11 mouse cellular contexts compared by ENCODE assay signal in the genomic region with DNA sequence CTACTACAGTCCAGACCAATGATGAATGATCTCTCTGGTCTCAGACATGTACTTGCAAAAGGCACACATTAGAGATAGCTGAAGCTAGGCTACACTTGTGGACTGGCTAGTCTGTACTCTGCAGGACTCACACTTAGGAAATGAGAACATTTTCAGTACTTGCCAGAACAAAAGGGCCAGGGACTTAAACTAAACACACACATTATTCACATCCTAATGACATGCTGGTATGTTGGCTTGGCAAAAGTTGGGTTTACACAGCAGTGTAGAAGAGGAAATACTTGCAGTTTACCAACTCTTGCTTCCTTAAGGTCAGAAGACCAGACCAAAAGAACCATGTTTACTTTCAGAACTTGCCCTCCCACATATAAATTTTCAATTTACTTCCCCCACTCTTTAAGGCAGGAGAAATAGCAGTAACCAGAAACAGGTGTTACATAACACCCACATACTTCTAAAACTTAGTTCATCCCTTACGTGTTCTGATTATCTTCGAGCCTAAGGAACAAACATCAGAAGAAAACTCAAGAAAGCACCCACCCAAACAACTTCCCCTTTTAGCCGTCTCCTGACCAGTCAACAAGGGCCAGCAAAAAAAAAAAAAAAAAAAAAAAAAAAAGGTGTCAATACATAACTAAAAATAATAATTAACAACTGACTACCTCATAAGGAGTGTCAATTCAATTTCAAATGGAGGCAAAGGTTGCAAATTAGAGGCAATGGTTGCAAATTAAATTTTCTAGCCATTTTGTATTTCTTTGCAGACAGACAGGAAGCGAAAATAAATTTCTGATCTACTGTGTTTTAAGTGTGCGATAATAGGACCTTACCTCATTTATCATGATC. TPM values are rescaled to one million over a fixed set of nuclear protein-coding genes. Genes with fewer than 3 reads are reported as not detected.
A peak's percentile ranks its signal among the peaks of the same experiment; 100 is the strongest.
DNase-seq lines count a peak whose midpoint lies in the region; ATAC-seq and TF ChIP-seq lines count a peak whose summit lies in the region.
"Had no signal": no experiment of that assay in that cellular context is flagged by ENCODE, and none has a peak within 500 bp of the region (broad histone marks: within the 10 kb centered on the region; RNA-seq: fewer than 3 reads in every experiment).

No protein-coding gene starts in this region.

- H3K4me2 ChIP-seq in liver, embryonic 13.5 days, result peak overlapping the region; percentile 71; the same call in 1 of the 2 replicates
- peak overlapping the region; percentile 50; the same call in 1 of the 2 replicates for H3K4me2 ChIP-seq in stomach, embryonic 16.5 days (ENCODE audit: low read depth, low read length)

- H3K4me1 ChIP-seq in heart, adult 2 months (ENCODE audit: control insufficient read depth, insufficient read depth, low read length), result no peaks in the 10 kb centered on the region
- H3K4me1 ChIP-seq in lung, adult 2 months (ENCODE audit: control insufficient read depth, insufficient read depth, low read length), result peaks cover 4% of the 10 kb centered on the region
- H3K4me1 ChIP-seq in liver, embryonic 13.5 days (replicated peaks), result no peaks in the 10 kb centered on the region; the same call in 1 of the 2 replicates
- H3K4me1 ChIP-seq in stomach, embryonic 16.5 days (ENCODE audit: control insufficient read depth, insufficient read depth, low read length), result no peaks in the 10 kb centered on the region
- H3K4me1 ChIP-seq: limb, embryonic 13.5 days had no signal

- 53% methylated on average over 5 of the region's 5 CpGs for WGBS in heart, adult 2 months
- 49% methylated on average over 5 of the region's 5 CpGs for whole genome bisulfite sequencing in lung, adult 2 months
- WGBS in liver, embryonic 13.5 days (ENCODE audit: insufficient replicate concordance), result 39% methylated on average over 5 of the region's 5 CpGs
- WGBS in stomach, embryonic 16.5 days, result 79% methylated on average over 5 of the region's 5 CpGs

- H3K79me2 ChIP-seq in heart, adult 2 months (replicated peaks; ENCODE audit: control insufficient read depth, insufficient read depth, low read length), result no peaks in the 10 kb centered on the region

- intact Hi-C loops in heart, adult 2 months (cut with DNase I), result loop anchor here (5.0 kb wide), 1 partner anchor 118 kb away; no protein-coding TSS in a partner anchor
- intact Hi-C loops in heart, postnatal 10 days (cut with DNase I), result loop anchor here (5.0 kb wide), 1 partner anchor 113 kb away; no protein-coding TSS in a partner anchor

- no peak for TF ChIP-seq POLR2A in heart, adult 2 months (IDR thresholded peaks at IDR 0.05; ENCODE audit: insufficient read depth, low read depth, low read length)
- TF ChIP-seq POLR2A in lung, adult 2 months (IDR thresholded peaks at IDR 0.05; ENCODE audit: borderline replicate concordance, extremely low read depth, low read depth, low read length), result no peak

- no peak for ATAC-seq in liver, embryonic 13.5 days (ENCODE audit: low read depth)
- peak; percentile 37; the same call in 1 of the 2 replicates for ATAC-seq in stomach, embryonic 16.5 days (ENCODE audit: insufficient read depth, low FRiP score)
- ATAC-seq: forebrain, embryonic 16.5 days had no signal

- no peaks in the 10 kb centered on the region for H3K27me3 ChIP-seq in heart, adult 2 months (ENCODE audit: control insufficient read depth, insufficient read depth, low read length)
- H3K27me3 ChIP-seq in liver, embryonic 13.5 days, result no peaks in the 10 kb centered on the region
- no peaks in the 10 kb centered on the region for H3K27me3 ChIP-seq in stomach, embryonic 16.5 days (ENCODE audit: control insufficient read depth, insufficient read depth, low read length)
- H3K27me3 ChIP-seq: limb, embryonic 13.5 days had no signal

- TF ChIP-seq CTCF in heart, adult 2 months (IDR thresholded peaks at IDR 0.05), result no peak
- no peak for TF ChIP-seq CTCF in lung, adult 2 months (IDR thresholded peaks at IDR 0.05; ENCODE audit: insufficient read depth, low read length)

- H3K9ac ChIP-seq in heart, adult 2 months (ENCODE audit: low read depth, low read length), result no peak overlapping the region; the same call in 1 of the 2 replicates
- no peak overlapping the region for H3K9ac ChIP-seq in liver, embryonic 13.5 days
- no peak overlapping the region for H3K9ac ChIP-seq in stomach, embryonic 16.5 days (ENCODE audit: low read length)

- no peak for DNase-seq in heart, adult 2 months
- no peak for DNase-seq in heart, postnatal 10 days
- DNase-seq in lung, adult 2 months, result no peak
- DNase-seq in lung, postnatal 14 days, result no peak
- DNase-seq in liver, embryonic 13.5 days, result no peak
- DNase-seq in cerebellum, postnatal 36 days, result no peak
- DNase-seq in adrenal gland, postnatal 36 days, result no peak
- DNase-seq: adrenal gland, adult 8-10 months had no signal

- H3K36me3 ChIP-seq in heart, adult 2 months (ENCODE audit: control insufficient read depth, insufficient read depth, low read length), result peaks cover 16% of the 10 kb centered on the region
- no peaks in the 10 kb centered on the region for H3K36me3 ChIP-seq in liver, embryonic 13.5 days
- H3K36me3 ChIP-seq in stomach, embryonic 16.5 days (ENCODE audit: control insufficient read depth, insufficient read depth, low read length), result no peaks in the 10 kb centered on the region
- H3K36me3 ChIP-seq: limb, embryonic 13.5 days had no signal

- H3K9me3 ChIP-seq in liver, embryonic 13.5 days (replicated peaks), result no peaks in the 10 kb centered on the region
- H3K9me3 ChIP-seq in stomach, embryonic 16.5 days (replicated peaks; ENCODE audit: control insufficient read depth, low read length), result no peaks in the 10 kb centered on the region
- H3K9me3 ChIP-seq: limb, embryonic 13.5 days had no signal

- H3K4me3 ChIP-seq in heart, adult 2 months, result peak overlapping the region; percentile 69
- H3K4me3 ChIP-seq in lung, adult 2 months (replicated peaks; ENCODE audit: extremely low read depth, low read depth, low read length), result peak overlapping the region; percentile 56
- H3K4me3 ChIP-seq in liver, embryonic 13.5 days (replicated peaks), result 0 out of 2 replicates have a peak overlapping the region, but pooled peaks have one; percentile 68
- H3K4me3 ChIP-seq in stomach, embryonic 16.5 days (replicated peaks; ENCODE audit: low read length), result peak overlapping the region; percentile 67

- H3K27ac ChIP-seq in heart, adult 2 months, result peak overlapping the region; percentile 93
- no peak overlapping the region for H3K27ac ChIP-seq in liver, embryonic 13.5 days
- H3K27ac ChIP-seq in stomach, embryonic 16.5 days (ENCODE audit: low read length), result 0 out of 2 replicates have a peak overlapping the region, but pooled peaks have one; percentile 18
- H3K27ac ChIP-seq: limb, embryonic 13.5 days had no signal

- no peak for TF ChIP-seq EP300 in heart, adult 2 months (IDR thresholded peaks at IDR 0.05; ENCODE audit: insufficient read depth, low read depth, low read length)

RNA-seq across cellular contexts. Expression of a gene that starts 1.7 kb away (rescaled TPM):
- 10 to 100 TPM; 29.2 to 31.7 TPM for total RNA-seq in heart, adult 2 months (2021)
- polyA plus RNA-seq in heart, adult 2 months (2012; rRNA removed), result 22.1 and 32.3 TPM in 2 replicates
- total RNA-seq in heart, postnatal 10 days (2021), result 10 to 100 TPM; 36.3 to 50.3 TPM
- 40.0 and 65.8 TPM in 2 replicates for polyA plus RNA-seq in lung, adult 2 months (2012; rRNA removed)
- polyA plus RNA-seq in liver, embryonic 13.5 days (2015; fragmentation: Nextera tagmentation; extraction: Ambion mirVana), result 75.5 and 84.7 TPM in 2 replicates
- polyA plus RNA-seq in stomach, embryonic 16.5 days (2015; fragmentation: Nextera tagmentation; extraction: Ambion mirVana), result 191 and 213 TPM in 2 replicates
- 100 to 1,000 TPM; 111 to 142 TPM for total RNA-seq in adrenal gland, postnatal 36 days (2021)

RNA-seq across cellular contexts. Expression of a gene that starts 47.7 kb away (rescaled TPM):
- 10 to 100 TPM; 24.0 to 26.1 TPM for total RNA-seq in heart, adult 2 months (2021)
- 11.5 and 21.1 TPM in 2 replicates for polyA plus RNA-seq in heart, adult 2 months (2012; rRNA removed)
- total RNA-seq in heart, postnatal 10 days (2021), result 10 to 100 TPM; 41.0 to 42.5 TPM
- 12.7 and 18.8 TPM in 2 replicates for polyA plus RNA-seq in lung, adult 2 months (2012; rRNA removed)
- 15.1 and 16.6 TPM in 2 replicates for polyA plus RNA-seq in liver, embryonic 13.5 days (2015; fragmentation: Nextera tagmentation; extraction: Ambion mirVana)
- polyA plus RNA-seq in stomach, embryonic 16.5 days (2015; fragmentation: Nextera tagmentation; extraction: Ambion mirVana), result 38.2 and 39.5 TPM in 2 replicates
- 10 to 100 TPM; 49.1 to 60.3 TPM for total RNA-seq in adrenal gland, postnatal 36 days (2021)
